Mouse (Mus musculus) adipocyte (in vitro differentiated cells): ENCODE measurements around the gene Cdc14a.

ENCODE experiments used
- DNase-seq: peaks from one replicate; pipeline ENCODE4 v3.0.0-alpha.2; 2016; ENCODE audit warnings: low spot score

The Cdc14a gene

GRCm38 (mm10) chr3:116414451-116414860 lies 9.4 kb downstream of the Cdc14a start:
- no peak for DNase-seq

GRCm38 (mm10) chr3:116412954-116413724 lies 10.7 kb downstream of the Cdc14a start:
- DNase-seq: no peak

GRCm38 (mm10) chr3:116410051-116410450 lies 13.8 kb downstream of the Cdc14a start:
- no peak for DNase-seq

- DNase-seq: no peak
Observed at GRCm38 (mm10) chr3:116409486-116409885, 14.3 kb downstream of the Cdc14a start.

- no peak for DNase-seq
Observed at GRCm38 (mm10) chr3:116408856-116409255, 15.0 kb downstream of the Cdc14a start.

GRCm38 (mm10) chr3:116405516-116405915 lies 18.3 kb downstream of the Cdc14a start:
- no peak for DNase-seq

- no peak for DNase-seq
Observed at GRCm38 (mm10) chr3:116401436-116401835, 22.4 kb downstream of the Cdc14a start.

- DNase-seq: no peak
Observed at GRCm38 (mm10) chr3:116399349-116400090, 24.3 kb downstream of the Cdc14a start.

GRCm38 (mm10) chr3:116398543-116398942 lies 25.3 kb downstream of the Cdc14a start:
- no peak for DNase-seq

- no peak for DNase-seq
Observed at GRCm38 (mm10) chr3:116397976-116398375, 25.9 kb downstream of the Cdc14a start.

GRCm38 (mm10) chr3:116397341-116397740 lies 26.5 kb downstream of the Cdc14a start:
- DNase-seq: no peak

- DNase-seq: no peak
Observed at GRCm38 (mm10) chr3:116396571-116396970, 27.3 kb downstream of the Cdc14a start.

- DNase-seq: peak; percentile 63
Observed at GRCm38 (mm10) chr3:116394885-116395390, 28.9 kb downstream of the Cdc14a start.

GRCm38 (mm10) chr3:116391399-116391798 lies 32.4 kb downstream of the Cdc14a start:
- no peak for DNase-seq

- DNase-seq: no peak
Observed at GRCm38 (mm10) chr3:116389500-116390470, 34.0 kb downstream of the Cdc14a start.

GRCm38 (mm10) chr3:116388808-116389207 lies 35.0 kb downstream of the Cdc14a start:
- no peak for DNase-seq

- DNase-seq: no peak
Observed at GRCm38 (mm10) chr3:116386886-116387285, 36.9 kb downstream of the Cdc14a start.

GRCm38 (mm10) chr3:116386342-116386741 lies 37.5 kb downstream of the Cdc14a start:
- DNase-seq: no peak

GRCm38 (mm10) chr3:116384319-116384718 lies 39.5 kb downstream of the Cdc14a start:
- no peak for DNase-seq

GRCm38 (mm10) chr3:116380319-116380718 lies 43.5 kb downstream of the Cdc14a start:
- peak; percentile 82 for DNase-seq

- no peak for DNase-seq
Observed at GRCm38 (mm10) chr3:116375442-116375841, 48.4 kb downstream of the Cdc14a start.

GRCm38 (mm10) chr3:116374486-116374885 lies 49.3 kb downstream of the Cdc14a start:
- no peak for DNase-seq
